Mouse (Mus musculus): ENCODE measurements around the gene Fmo3. TPM values are rescaled to one million over a fixed set of nuclear protein-coding genes. Genes with fewer than 3 reads are reported as not detected.

Fmo3 gene
- polyA plus RNA-seq (2012; rRNA removed): not detected in 2 replicates

GRCm38 (mm10) chr1:162984428-162984827 is at the start of gene Fmo3:
Fmo3 (minus strand) TSS chr1:162984528.

DNA sequence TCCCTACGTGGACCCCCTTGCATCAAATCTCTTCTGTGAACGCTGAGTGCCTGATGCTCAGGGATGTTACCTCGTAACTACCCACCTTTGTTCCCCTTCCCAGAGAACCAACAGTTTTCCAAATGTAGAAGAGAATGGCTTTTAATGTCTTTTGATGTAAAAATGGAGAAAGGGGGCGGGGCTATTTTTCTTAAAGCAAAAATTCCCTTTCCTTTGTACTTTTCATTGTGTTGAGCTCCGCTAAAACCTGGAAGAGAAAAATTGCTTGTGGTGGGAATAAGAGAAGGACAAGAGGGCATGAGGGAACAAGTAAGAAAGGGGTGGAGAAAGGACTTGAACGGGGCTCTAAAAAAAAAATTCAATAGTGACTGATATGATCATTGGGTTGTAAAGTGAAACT is 46.9 kb downstream of the Fmo3 start, which contains the start of gene Fmo6:
Gene Fmo6, minus strand, starts transcription at position 101 of the 400 bp plus-strand sequence.

Other genes starting within 250 kb of the Fmo3 start
- gene Prrc2c, start 244.0 kb downstream of the Fmo3 start, polyA plus RNA-seq (2012; rRNA removed): 11.0 and 15.3 TPM in 2 replicates
- 1.9 and 2.7 TPM in 2 replicates for gene Fmo4, start 170.6 kb downstream of the Fmo3 start, polyA plus RNA-seq (2012; rRNA removed)
- 12.7 and 14.3 TPM in 2 replicates for gene Fmo1, start 117.9 kb downstream of the Fmo3 start, polyA plus RNA-seq (2012; rRNA removed)
- gene Fmo2, start 85.8 kb downstream of the Fmo3 start, polyA plus RNA-seq (2012; rRNA removed): 0.06 and 0.11 TPM in 2 replicates
- not detected in 2 replicates for gene Fmo6, start 47.0 kb downstream of the Fmo3 start, polyA plus RNA-seq (2012; rRNA removed)
- gene Mroh9, start 101.1 kb upstream of the Fmo3 start, polyA plus RNA-seq (2012; rRNA removed): not detected in 2 replicates

Measured in liver, embryonic 14 days (tissue).